Mouse (Mus musculus): ENCODE data around the gene 9130213A22Rik.
A peak's percentile ranks its signal among the peaks of the same experiment; 100 is the strongest.

GRCm38 (mm10) chr11:69096987-69097900 is 25.1 kb downstream of the 9130213A22Rik start:
- no peak for TF ChIP-seq CTCF (conservative IDR thresholded peaks at IDR 0.05; ENCODE audit: insufficient read depth, insufficient read length, low read depth, low read length)
- peak; percentile 50 for TF ChIP-seq POLR2A (IDR thresholded peaks at IDR 0.05; ENCODE audit: low read depth, low read length)
